Mouse (Mus musculus) embryo, embryonic 10.5 days (tissue): ENCODE measurements around the gene Pikfyve.

Experiments
- DNase-seq: peaks from one replicate; pipeline ENCODE4 v3.0.0-alpha.2; 2015; ENCODE audit warnings: low spot score

Pikfyve gene

DNA sequence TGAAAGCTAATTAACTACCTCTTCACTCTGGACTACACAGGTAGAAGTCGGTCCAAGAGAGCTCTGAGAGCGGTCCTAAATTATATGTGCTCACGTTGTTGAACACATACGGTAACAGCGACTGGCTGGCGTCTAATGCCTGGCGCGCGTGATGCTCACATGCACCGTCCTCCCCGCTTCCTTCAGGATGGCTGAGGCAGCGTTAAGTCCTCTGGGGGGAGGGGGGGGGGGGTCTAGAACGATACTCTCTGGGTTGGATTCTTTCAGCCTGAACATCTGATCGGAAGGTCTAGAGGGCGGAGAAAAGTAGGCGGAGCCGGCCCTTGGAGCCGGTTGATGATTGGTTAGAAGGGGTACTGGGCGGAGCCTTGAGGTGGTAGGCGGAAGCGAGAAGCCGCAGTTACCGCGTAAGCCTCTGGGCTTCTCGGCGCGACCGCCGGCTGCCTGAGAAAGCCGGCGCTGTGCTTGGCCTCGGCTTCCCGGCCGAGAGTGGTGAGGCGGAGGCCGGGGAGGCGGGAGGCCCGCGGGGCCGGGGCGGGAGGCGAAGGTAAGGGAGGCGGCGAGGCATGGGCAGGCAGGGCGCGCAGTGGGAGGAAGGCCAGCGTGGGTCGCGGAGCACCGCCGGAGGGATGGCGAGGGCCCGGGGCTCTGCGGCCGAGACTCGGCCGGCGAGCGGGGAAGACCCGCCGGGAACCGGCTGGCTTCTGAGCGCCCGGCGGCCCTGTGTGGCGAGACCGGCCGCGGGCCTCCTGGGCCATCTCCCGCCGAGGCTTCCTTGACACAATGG lies at the start of gene Pikfyve, which contains the start of gene Idh1:
Pikfyve (plus strand) TSS at position 397 of the 787 bp plus-strand sequence.
Idh1 (minus strand) TSS at position 214 of the 787 bp plus-strand sequence.
- DNase-seq: peak; percentile 99

DNA sequence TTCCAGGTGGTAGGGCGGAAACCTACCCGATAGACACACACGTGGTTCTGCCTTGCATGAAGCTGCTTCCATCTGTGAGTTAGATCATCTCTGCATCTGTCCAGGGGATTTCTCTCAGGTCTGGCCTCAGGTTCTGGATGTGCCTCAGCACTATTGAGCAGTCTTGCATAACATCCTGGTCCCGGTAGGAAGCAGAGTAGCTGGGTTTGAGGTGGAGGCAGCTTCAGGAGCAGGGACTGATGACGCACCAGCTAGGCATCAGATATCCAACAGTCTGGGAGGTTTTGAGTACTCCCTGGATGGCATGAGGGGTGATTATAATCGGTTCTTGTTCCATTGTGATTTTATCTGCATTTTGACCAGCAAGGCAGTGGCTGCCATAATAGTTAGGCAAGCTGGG lies 48.9 kb upstream of the Pikfyve start:
- no peak for DNase-seq

DNA sequence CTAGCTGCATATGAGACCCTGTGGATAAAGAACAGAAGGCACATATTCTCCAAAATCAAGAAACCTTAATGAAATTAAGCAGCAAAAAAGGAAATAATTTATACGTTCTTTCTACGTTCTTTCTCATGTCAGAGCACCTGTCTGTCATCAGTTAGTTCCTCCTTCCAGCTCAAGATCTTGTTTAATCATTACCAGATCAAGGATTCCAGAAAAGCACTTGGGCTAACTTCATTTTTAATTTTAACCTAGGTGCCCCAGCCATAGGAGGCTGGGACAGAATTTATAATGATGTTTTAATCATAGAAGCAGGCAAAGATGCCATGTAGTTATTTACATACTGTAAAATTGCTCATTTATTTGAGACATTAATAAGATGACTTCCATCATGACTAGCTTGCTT lies 41.7 kb upstream of the Pikfyve start:
- DNase-seq: no peak

DNA sequence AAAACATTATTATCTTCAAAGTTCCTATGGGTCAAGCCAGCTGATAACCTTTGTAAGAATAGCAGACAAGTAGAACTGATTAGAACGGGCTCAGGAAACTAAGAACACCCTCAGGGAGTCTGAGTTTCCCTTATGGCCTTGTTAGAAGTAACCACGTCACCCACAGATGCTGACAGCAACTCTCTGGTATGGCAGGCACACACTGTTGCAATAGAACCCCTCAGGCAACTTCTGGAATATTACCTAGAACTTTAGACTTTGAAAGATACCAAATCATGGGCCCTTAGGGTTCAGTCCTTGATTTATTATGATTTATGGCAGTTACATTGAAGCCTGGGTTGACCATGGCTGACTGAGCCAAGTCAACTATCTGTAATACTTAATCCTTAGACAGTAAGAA lies 39.9 kb upstream of the Pikfyve start:
- DNase-seq: no peak

DNA sequence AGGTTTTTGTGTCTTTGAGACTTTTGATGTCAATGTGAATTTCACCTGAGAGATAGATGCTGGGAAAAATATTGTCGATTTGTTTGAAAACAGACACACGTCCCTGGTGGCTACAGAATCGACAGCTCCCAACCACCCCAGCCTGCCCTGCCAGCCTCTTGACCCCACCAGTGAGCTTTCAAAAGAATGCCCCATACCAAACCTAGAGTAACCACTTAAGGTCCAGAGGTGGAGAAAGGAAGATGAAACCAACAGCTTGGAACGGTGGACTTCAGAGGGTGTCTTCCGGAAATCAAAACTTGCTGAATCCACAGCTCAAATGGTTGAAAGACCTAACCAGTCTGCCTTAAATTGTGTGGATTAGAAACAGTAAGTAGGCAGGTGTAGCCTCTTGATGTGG lies 39.2 kb upstream of the Pikfyve start:
- DNase-seq: no peak

DNA sequence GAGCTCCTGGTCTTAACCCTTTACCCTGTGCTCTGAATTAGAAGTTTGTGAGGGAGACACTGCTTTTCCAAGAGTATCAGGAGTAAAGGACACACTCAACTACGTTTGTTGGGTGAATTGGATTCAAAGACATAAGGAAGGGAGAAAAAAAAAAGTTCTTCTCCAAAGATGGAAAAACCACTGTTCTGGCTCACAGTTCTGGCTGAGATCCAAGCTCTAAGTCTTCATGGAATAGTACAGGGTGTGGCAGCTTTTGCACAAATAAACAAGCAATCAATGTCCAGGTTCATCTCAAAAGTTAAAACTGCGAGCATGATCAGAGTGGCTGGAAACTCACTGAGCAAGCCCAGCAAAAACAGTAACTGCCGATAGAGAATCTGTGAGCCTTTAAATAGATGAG lies 38.5 kb upstream of the Pikfyve start:
- no peak for DNase-seq

DNA sequence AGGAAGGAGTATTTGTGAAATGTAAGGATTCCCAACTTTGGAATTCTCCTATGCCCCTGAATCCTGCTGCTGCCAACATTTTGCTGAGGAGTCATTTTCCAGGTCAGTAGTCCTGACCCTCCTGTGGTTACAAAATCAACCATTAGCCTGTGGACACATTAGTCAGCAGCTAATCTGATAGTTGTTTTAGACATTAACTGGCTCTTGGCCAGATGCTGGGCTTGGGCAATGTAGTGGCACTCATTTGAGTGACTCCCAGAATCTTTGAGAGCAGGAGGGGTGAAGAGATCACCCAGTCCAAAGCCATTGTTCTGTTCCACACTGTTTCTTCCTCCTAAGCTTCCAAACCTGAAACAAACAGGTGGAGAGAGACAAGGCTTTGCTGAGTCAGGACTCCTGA lies 31.7 kb upstream of the Pikfyve start:
- no peak for DNase-seq

DNA sequence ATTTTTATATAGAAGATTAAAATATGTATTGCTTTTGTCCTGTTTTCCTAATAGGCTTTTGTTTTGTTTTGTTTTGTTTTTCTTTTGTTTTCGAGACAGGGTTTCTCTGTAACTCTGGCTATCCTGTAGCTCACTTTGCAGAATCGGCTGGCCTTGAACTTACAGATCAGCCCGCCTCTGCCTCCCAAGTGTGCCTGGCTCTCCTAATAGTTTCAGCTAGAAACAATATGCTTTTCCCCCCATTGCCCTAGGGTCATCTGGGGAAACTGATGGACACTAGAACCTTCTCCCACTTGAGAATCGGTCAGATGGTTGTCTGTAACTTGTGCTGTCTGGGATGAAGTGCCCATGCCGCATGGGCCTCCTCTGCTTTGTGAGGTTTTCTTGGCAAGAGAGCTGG lies 30.4 kb upstream of the Pikfyve start:
- no peak for DNase-seq

DNA sequence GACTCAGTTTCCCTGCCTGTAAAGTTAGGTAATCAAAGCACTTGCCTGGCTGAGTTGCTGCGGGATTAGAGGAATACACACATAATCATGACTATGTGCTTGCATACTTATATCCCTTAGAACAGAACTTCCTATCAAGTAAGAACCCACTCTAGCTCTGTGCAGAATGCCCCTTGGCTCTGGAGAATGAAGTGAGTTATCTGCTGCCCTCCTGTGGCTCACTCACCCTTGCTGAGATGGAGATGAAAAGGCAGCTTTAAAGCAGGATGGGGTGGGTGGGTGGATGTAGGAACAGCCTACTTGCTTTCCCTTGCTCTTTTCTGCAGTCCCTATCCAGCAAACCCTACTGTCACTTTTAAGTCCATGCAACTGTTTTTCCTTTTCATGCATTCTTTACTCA lies 24.3 kb upstream of the Pikfyve start:
- no peak for DNase-seq

DNA sequence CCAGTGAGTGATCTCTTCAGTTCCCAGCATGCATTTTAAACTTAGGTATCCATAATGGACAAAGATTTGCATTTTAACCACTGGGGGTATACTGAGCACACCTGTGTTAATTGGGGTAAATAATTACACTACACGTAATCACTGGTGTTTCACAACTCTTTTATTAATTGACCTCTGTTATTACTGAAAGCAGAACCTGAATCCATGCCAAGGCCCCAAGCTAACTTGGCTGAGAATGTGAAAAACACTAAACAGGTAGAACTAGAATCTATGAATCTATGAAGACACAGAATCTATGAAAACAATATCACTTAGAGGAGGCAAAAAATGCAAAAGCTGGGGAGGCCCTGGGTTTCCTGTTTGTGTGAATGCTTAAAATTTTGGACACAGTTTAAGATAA lies 19.0 kb upstream of the Pikfyve start:
- no peak for DNase-seq

DNA sequence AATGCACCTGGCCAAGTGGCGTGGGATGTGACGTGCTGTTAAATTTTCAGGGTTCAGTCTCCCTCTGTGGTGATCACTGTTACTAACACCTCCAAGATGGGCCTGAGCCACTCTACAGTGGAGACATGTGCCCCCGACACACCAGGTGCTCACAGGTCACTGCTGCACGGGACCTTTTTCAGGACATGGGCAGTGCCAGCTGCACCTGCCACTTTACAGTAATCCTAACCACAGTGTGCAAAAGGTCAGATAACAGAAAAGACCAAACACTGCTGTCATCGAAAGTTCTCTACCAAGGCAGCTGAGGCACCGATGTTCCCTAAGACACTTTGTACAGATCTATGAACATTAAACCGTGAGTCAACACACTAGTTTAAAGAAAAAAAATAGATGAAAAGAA lies 16.9 kb upstream of the Pikfyve start:
- DNase-seq: no peak

DNA sequence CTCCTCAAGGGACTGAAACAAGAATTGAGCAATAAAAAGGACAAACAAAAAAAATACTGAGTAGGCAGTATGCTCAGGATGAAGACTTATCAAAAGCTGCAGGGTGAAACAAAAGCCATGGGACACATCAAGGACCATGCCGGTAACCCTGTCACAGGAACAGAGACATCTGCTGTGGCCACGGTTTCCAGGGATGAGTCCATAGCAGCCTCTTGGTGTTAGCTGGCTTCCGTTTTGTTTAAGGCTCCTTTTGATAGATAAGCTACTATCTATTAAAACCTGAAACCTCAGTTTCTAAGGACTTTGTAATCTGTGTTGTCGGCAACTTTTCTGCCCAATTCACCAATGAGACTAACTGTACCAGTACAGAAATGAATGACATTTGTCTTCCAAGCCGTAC lies 16.5 kb upstream of the Pikfyve start:
- no peak for DNase-seq

DNA sequence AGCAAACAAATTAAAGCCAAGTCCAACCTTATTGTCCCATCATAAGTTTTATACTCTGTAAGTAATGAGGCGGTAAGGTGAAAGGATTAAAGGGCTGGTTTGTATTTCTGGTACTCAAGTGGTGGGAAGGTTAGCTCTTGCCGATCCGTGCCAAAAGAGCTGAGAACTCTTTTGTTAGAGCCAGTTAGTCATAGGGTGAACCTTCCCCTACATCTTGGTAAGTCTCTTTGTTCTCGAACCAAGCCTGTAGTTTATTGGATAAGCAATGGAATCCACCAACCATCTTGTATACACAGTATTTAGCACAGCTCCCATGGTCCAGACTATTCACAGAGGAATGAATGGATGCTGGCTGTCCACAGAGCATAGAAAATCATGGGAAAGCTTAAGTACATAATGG lies 14.9 kb upstream of the Pikfyve start:
- DNase-seq: no peak

DNA sequence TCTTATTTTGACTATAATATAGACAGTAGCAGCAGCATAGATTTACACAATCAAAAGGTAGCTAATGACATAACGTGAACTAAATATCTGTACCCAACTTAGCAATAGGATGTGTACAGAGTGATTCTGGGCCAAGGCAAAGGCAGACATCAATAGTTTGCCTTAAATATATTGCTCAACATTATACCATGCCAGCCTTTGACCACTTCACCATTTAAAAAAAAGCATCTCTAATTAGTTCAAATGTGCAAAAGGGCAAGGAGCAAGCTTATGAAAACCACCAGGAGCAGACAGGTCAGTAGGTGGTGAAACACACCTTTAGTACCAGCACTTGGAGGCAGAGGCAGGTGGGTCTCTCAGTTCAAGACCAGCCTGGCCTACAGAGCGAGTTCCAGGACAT lies 12.8 kb upstream of the Pikfyve start:
- no peak for DNase-seq

DNA sequence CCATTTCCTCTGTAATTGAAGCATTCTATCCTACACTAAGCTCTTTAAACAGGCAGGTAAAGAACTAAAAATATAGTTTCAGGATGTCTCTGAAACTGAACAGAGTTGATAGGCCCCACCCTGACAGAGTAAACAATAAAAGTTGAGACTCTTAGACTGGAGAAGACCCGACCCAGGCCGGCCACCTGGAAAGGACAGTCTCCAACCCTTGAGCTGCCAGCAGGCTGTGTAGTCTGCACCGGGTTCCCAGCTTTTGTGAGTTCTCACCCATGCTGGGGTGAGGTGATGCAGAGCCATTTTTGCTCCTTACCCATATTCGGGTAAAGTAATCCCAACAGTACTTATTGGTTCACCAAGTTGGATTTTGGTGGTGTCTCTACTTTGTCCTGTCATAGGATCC lies 10.3 kb upstream of the Pikfyve start:
- DNase-seq: no peak

DNA sequence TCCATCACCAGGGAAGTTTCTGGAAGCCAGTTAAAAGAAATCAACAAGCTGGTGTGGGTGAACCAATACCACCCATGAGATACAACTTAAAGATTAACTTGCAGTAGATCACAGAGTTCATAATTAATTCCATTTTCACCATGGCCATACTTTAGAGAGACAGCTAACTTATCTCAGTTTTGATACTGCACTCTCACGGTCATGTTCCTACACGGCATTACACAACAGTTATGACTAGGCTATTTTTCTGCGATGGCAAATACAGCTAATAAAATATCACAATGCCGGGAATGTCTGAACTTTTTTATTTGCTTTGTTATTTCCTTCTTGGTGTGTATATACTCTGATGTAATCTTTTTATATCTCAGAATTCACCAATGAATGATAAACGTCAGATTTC lies 9.6 kb upstream of the Pikfyve start:
- DNase-seq: no peak

DNA sequence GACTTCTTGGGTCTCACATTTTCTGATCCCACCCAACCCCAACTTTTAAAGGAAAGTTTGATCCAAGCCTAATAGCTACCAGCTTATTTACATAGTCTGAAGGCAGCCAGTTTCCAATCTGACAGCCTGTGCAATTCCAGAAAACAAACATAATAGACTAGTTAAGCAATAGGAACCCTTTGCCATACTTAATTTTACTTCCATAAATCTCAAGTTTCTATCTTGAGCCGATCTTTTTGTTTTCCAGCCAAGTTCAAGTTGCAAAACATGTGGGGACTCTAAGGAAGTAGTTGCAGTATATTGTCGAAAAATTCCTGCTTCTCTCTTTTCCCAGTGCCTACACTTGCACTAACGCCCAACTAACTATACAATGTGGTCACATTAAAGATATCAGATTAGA lies 9.0 kb upstream of the Pikfyve start:
- no peak for DNase-seq

DNA sequence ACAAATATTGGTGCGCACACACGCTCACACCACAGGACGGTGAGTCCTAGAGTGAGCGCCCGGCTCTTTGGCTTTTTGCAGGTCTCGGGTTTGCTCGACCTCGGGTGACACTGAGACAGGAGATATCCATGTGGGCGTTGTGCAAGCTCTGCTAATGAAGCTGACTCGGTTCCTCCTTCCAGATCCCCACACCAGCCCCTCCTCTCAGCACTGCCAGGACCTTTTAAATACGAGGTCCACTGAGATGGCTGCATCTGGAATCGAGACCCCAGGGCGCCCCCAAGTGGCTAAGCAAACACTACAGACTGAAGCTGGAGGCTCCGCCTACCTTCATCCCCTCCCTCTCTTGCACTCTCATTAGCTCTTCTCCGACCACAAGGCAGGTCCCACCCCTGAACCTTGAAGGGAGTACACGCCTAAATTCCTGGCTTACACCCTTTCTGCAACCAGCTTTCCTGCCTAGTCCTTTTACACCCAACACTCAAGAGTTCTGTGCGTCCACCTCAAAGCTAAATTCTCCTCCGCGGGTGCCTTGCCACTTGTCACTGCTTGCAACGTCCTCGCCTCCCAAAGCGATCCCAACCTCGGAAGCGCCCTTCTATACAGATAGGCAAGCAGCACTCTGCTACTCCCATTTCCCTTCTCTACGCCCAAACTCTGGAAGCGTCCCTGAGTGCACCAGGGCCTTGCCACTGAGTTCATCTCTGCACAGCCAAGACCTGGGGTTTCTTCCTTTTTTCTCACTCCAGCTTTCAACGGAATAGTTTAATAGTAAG lies 8.2 kb upstream of the Pikfyve start:
- DNase-seq: peak; percentile 96

DNA sequence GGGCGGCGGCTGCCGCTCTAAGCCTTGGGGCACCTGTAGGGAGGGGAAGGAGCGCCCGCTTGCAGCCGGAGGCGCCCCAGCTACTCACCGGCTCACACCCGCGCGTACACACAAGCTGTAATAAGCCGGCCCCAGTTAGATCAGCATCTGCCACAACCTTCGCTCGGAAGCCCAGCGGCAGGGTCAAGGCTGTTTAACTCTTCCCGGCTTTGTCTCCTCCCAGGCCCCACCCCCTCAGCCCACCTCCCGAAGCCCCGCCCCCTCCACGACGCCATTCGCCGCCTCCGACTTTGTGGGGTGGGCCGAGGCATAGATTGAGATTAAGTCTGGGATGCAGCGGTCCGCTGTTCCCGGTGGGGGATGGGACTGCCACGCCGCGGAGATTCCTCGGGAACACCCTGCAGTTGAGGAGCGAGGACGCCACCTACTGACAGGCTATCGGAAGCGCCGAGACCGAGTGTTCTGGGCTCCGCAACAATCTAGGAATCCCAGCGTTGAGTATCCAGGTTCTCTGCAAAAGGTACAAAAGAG lies 7.5 kb upstream of the Pikfyve start:
- peak; percentile 98 for DNase-seq

DNA sequence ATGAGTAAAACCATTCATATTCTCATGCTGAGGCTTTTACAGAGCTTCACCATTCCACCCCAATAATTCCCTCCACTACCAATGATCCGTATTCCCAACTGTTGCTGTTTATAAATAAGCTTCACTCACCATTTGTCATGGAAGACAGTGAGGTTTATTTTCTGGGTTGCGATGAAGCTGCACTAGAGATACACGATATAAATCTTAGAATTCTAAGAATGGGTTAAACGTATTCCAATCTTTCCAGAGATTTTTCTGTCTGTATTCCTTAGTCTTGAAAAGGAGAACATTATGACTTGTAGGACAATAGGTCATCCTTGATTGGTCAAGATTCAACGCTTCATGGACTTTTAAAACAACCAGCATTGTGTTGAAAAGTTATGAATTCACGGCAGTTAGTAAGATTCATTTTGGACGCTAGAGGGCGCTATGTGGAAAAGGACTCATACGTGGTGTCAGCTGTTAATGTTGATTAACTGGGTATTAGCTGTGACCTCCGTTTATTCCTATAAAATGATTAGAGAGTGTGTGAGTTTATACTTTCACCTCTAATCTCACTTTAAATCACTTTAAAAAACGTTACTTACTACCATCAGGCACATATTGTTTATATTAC lies 6.7 kb upstream of the Pikfyve start:
- peak; percentile 92 for DNase-seq

DNA sequence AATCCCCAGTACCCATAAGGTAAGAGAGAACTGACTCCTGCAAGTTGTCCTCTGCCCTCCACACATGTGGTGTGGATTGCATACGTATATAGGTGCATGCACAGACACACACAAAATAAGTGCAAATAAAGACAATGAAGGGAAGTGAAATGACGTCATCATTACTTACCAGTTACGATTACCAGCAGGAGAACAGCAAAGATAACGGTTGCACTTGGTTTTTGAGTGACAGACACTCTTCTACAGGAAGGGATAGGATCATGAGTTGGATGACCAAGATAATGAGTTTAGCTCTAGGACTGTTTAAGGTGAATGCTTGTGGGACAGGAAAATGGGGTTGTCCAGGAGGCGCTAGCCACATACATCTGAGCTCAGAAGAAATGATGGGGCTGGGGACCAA lies 5.0 kb upstream of the Pikfyve start:
- DNase-seq: no peak

DNA sequence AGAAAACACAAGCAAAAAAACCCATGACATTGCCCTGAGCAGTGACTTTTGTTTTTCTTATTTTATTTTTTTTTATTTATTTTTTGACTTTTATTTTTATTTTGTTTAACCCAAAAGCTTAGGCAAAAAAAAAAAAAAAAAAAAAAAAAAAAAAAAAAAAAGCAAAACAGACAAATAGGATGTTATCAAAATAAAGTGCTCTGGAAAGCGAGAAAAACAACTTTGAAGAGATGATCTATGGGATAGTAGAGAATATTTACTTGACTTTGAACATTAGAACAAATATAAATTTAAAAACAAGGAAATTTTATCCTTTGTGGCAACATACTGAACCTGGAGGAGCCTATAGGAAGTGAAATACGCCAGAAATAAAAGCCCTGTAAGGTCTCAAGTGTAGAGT lies 2.5 kb upstream of the Pikfyve start:
- no peak for DNase-seq

DNA sequence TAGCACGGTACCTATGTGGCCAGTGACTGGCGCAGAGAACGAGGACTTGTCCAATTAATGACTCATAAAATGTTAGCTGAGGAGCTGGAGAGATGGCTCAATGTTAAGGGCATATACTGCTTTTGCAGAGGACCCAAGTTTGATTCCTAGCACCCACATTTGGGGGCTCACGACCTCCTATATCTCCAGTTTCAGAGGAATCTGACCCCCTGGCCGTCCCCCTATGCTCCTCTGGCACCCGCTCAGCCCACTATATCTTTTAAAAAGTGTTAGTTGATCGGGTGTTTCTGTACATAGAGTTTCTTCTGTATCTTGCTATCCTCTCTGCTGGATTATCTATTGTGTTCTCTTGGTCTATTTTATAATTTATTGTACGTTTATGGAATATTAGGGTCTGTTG lies 1.5 kb upstream of the Pikfyve start:
- no peak for DNase-seq
